Mouse (Mus musculus) CD4-positive, CD25-positive, alpha-beta regulatory T cell, adult 2 months (primary cell): ENCODE measurements around the gene H6pd.
A peak's percentile ranks its signal among the peaks of the same experiment; 100 is the strongest.
"Not testable (repeated sequence)": the region's sequence is repeated elsewhere in the genome, so short reads cannot be mapped to it uniquely, and the experiment has no call there.

ENCODE experiments used
- DNase-seq: peaks from one replicate; pipeline ENCODE4 v3.0.0-alpha.2; 2012; ENCODE audit warnings: low read depth, low spot score

The H6pd gene

DNA sequence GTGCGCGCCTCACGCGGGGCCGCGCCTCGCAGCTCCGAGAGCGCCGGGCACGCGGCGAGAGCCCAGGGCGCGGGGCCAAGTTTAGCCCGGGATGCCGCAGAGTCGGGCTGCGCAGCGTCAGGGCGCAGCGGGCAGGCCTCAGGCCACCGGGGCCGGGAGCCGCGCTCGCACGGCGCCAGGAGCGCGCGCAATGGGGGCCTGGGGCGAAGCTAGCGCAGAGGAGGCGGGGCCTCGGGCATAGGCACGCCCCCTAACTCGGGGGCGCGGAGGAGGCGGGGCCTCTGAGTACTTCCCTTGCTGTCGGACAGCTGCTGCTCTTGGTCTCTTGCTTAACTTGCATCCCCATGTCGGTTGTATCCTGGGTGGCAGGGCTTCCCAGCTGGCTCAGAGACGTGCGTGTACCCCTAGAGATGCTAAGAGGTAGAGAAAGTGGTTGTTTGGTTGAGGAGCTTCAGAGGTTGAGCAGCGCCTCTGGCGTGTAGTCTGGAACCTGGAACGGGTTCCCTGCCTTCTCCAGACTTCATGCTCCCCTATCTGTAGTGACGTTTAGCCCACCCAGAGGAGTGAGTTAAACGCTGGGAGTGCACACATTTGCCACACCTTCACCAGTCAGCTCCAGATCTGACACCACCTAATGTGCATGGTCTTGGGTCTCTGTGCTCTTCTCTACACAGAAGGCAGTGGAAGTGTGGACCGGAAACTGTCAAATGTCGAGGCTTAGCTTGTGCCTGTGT is at the start of gene H6pd:
TSS of gene H6pd (minus strand) at position 171 of the 734 bp plus-strand sequence.
- DNase-seq: peak; percentile 94

DNA sequence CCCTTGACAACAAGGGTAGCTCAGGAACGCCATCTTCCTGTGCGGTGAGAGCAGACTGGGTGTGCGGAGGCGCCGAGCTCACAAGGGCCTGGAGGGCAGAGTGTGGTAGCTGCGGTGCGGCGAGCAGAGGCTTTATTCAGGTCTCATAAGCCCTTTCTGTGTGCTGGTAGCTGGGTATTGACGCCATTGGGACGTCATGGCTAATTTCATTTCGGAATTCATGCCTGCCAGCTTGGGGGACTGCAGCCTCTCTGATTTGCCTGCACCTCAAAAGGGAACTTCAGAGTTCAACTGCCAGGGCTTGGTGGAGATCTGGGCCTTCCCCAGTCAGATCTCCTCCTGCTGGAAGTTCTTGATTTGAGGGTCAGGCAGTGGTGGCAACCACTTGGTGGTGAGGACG is 48.9 kb upstream of the H6pd start:
- no peak for DNase-seq

DNA sequence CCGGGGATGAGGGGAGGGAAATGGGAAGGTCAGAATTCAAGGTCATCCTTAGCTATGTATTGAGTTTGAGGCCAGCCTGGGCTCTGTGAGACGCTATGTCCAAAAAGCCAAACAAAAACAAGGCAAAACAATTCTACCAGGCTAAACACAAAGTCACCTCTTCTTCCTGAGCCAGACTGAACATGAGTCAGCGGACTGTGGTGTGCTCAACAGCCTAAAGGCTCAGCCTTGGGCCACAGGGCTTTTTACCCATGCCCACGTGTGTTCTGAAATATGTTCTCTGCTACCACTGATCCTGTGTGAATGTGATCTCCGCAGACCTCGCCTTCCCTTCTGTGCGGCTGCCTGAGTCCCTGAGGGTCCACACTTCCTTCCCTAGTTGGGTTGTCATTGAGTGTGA is 47.3 kb upstream of the H6pd start:
- no peak for DNase-seq

DNA sequence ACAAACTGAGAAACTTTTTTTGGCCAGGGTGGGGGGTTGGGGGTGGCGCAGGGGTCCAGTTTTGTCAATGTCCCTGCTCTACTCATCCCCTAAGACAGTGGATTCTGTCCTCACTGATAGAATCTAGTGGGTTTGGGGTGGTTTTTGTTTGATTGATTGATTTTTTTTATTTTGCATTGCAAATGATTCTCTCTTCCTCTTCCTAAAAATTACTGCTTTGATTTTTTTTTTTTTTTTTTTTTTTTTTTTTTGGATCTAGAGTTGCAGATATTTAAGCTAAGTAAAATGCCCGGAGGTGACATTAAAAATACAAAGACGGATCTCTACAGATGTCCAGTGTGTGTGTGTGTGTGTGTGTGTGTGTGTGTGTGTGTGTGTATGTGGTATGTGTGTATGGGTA is 43.6 kb upstream of the H6pd start:
- DNase-seq: no peak

DNA sequence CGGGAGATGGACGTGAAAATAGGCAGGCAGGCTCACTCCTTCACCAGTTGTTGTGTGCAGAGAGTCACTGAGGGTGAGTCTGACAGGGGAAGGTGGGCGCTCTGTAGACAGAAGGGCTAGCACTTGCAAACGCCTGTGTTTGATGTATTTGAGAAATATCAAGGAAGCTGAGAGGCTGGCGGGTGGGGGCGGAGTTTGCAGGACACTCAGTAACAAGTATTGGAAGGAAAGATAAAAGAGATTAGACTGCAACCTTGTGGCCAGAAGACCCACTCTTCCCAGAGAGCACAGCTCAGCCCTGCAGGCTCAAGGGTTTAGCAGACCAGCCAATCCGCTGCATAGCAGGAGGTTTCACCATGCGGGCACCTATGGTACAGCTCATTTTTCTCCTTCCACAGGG is 42.7 kb upstream of the H6pd start:
- no peak for DNase-seq

DNA sequence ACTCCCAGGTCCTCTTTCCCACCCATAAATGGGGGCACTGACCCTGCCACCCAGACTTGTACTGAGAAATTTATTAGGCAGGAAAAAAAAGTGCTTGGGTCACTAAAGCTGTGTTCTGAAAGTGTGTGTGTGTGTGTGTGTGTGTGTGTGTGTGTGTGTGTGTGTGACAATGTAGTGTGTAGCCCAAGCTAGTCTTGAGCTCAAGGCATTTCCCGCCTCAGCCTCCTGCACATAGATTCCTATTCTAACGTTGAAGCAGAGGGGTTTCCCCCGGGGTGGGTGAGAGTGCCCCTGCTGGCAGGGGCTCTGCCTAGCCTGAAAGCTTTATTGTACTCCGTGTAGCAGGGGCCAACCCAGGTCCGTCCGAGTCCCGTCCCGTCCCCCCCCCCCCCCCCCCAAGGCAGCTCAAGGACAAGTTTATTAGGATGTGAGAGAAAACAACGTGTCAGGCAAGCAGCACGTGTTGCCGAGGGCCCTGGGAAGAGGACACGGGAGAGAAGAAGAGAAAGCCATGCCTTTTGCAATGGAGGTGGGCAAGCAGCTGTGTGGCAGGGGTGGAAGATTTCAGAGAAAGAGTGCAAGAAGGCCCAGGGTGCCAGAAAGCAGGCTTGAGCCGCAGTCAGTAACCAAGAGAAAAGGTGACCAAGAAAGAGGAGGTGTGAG is 40.9 kb upstream of the H6pd start:
- no peak for DNase-seq

DNA sequence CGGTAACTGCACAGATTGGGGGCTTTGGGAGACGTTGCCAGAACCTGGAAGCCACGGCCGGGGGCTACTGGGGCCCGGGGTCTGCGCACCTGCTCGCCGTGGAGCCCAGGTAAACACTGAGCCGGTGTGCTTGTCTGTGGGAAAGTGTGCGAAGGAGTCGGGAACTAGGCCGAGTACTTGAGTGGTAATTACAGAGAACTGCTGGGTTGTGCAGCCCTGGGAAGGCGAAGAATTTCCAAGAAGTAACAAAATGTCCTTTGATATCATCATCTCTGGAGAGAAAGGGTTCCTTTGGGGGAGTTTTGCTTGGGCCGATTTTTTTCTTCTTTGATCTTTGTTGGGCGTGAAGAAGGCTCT is 40.3 kb upstream of the H6pd start:
- no peak for DNase-seq

DNA sequence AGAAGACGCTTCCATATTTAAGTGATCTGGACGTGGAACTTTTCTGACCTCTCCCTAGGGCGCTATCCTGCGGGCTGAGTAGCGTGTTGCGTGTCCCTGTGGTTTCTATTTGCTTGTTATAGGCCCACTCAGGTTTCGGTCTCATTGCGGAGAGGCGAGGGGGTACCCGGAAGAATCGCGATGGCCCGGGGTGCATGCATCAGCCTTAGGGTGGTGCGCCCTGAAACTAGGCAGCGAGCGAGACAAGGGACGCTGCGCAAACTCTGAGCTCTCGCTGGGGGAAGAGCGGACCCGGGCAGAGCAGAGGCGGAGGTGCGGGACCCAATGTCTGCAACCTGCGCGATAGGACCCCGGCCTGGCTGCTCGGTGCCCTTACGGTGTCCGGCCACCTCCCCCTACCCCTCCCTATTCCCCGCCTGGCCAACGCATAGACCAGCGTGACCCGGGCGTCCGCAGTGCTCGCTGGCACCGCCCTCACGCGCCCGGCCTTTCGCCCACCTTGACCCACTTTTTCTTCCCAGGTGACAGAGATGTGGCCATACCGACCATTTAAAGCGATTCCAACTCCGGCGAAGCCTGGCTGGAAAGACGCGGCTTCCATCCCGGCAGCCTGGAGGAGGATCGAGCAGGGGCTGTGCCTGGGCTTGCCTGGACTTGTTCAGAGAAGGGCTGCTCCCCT is 39.8 kb upstream of the H6pd start:
- no peak for DNase-seq

DNA sequence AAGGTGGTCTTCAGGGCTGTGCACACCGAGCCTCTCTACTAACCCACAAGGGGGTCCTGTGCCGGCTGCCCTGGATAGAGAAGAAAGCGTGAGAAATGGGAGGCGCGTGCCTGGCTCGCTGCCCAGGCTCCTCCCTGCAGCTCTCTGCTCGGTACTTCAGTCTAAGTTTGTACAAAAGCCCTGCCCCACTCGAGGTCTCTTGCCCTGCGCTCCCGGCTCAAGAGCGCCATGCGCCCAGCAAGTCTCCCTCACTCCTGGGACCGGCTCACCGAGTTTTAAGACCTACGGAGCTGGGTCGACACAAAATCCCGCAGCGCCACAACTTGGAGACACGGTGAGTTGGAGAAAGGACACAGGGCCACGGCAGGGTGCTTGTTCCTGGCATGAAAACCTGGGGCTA is 39.2 kb upstream of the H6pd start:
- DNase-seq: no peak

DNA sequence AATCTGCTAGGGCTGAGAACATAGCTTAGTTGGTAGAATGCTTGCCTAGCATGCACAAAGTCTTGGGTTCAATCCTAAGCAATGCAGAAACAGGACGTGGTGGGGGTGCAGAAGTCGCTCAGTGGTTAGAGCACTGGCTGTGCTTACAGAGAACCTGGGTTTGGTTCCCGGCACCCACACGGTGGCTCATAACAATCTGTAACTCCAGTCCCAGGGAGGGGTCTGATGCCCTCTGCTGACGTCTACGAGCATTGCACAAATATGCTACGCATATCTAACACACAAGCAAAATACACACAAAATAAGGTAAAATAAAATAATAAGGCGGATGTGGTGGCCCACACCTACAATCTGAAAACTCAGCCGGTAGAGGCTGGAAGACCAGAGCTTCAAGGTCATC is 34.8 kb upstream of the H6pd start:
- no peak for DNase-seq

DNA sequence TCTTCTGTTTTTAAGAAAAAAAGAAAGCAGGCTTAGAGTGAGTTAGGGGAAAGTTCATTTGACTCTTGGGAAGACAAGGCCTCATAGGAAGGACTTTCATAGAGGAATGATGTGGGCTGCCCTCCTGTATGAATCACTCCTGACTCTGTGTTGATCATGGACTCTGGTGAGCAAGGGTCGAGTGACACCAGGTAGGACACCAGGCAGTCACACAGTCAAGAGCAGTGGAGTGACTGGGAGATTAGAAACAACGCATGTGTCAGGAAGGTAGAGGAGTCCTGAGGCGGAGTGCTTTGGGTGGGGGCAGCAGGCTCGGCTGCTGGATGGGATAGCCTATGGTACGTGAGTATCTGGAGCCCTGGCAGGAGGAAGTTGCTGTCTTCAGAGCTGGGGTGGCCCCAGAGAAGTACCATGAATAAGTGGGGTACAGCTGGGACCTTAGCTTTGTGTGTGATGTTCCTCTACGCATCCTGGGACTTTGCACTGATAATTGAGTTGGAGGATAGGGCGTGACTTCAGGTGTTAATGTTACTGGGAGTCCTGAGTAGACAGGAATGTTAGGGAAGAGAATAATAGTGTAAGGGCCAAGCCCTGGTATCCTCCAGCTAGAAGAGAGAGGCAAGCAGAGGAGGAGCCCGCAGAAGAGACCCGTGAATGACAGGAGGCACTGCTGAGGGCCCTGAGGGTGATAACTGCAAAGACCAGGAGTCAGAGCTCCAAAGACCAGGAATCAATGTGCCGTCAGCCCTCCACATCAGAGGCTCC is 32.7 kb upstream of the H6pd start:
- no peak for DNase-seq

DNA sequence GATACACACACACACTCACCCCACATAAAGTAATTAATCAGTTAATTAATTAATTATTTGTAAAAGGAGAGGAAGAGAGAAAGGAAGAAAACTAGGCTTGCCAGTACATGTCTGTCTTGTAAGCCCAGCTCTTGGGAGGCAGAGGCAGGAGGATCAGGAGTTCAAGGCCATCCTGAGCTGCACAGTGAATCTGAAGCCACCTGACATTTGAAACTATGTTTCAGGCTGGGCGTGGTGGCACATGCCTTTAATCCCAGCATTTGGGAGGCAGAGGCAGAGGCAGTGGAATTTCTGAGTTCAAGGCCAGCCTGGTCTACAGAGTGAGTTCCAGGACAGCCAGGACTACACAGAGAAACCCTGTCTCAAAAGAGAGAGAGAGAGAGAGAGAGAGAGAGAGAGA is 32.0 kb upstream of the H6pd start:
- DNase-seq: not testable (repeated sequence)

DNA sequence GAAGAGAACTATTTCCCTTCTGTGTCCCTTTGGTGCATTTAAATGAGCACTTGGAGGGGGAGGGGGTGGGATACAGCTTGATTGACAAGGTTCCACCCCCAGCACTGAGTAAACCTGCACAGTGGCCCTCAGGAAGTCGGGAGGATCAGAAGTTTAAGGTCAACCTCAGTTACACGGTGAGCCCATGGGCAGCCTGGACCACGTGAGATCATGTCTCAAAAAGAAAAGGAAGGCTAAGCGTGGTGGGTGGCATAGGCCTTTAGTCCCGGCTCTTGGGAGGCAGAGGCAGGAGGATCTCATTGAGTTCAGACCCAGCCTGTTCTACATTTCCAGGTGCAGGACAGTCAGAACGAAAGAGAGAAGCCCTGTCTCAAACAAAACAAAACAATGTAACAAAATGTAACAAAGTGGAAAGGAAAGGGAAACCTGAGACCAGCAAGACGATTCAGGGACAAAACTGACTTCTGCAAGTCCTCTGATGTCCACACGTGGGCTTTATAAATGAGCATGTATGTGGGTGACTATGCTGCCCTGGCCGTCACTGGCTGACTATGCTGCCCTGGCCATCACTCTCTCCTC is 31.3 kb upstream of the H6pd start:
- DNase-seq: no peak

DNA sequence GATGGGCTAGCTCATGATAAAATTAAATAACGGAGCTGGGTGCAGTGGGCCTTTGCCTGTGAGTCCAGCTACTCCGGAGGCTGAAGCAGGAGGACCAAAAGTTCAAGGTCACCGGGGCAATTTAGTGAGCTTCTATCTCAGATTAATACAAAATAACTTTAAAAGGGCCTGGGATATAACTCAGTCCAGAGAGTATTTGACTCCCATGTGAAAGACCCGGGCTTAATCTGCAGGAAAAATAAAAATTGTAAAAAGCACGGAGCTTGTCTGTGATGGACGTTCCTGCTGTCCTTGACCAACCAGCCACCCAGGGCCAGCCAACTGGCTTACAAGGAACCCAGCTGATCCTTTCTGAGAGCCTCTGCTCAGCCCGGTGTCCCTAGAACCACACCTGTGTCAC is 29.7 kb upstream of the H6pd start:
- DNase-seq: no peak

DNA sequence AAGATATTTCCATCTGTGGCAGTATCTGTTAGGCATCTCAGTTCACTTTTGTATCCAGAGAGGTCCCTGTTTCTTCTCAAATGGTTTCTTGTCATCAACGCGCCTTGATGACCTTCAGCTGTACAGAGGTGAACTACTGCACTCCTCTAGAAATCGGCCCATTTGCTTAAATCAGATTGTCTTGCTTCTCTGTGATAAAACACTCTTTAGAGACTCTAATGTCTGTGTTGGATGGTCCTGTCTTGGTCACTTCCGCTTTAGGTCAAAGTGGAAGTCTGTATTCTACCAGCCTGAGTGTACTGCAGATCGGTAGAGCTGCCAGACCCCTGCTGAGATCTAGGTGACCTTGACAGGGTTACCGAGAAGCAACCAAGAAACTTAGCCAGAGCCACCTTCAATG is 27.3 kb upstream of the H6pd start:
- no peak for DNase-seq

DNA sequence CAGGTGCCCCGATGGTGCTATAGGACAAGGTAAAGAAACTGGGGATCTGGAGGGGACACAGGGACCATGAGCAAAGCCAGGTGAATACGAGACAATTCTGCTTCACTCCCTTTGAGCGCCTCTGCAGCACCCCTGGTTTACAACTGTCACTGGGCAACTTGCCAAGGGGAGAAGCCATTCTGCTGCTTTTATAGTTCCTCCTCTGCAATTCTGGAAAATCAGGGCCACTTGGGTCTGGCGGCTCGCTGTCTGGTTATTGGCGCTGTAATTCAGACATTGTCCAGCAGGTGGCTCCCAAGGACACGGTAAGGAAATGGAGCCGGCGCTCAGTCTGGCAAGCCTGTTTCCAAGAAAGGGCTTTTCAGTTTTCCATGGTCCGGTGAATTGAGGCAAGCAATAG is 26.5 kb upstream of the H6pd start:
- DNase-seq: peak; percentile 89

DNA sequence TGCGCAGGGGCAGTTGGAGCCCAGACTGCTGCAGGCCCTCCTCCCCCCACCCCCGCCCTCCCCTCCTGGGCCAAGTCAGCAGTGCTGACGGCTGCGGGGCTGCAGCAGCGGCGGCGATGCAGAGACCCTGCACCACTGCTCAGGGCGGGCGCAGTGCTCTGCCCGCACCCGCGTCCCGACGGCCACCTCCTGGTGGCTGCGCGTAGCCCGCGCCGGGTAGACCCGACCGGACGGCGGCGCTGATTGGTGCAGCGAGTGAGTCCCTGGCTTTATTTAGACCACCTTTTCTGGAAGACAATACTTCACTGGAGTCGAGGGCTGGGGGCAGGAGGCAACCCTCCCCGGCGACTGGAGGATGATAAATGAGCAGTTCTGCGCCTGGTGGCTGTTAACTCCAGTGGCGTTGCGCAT is 24.4 kb upstream of the H6pd start:
- no peak for DNase-seq

DNA sequence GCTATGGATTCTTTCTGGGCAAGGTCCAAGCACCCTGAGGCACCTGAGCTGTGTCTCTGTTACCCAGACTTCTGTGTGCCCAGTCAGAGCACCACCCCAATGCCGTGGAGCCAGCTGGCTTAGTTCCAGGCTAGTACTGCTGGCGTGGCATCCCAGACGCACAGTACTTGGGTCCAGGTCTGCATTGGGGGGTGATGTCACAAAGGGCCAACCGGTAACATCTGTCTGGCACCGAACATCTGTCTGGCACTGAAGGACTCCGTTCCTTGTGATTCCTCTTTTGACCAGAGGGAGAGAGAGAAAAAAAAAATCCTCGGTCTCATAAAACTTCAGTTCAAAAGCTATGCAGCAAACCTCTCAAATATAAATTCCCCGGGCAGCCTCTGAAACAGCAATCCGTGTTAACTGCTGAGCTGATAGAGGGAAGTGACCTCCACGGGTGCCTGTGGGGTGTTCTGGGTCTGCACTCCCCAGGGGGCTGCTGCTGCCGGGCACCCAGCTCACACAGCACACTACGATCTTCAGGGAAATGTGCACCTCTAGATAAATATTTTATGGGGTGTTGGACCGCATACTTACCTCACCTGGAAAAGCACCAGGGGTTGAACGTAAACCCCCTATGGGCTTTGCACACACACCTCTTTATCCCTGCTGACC is 22.5 kb upstream of the H6pd start:
- no peak for DNase-seq

DNA sequence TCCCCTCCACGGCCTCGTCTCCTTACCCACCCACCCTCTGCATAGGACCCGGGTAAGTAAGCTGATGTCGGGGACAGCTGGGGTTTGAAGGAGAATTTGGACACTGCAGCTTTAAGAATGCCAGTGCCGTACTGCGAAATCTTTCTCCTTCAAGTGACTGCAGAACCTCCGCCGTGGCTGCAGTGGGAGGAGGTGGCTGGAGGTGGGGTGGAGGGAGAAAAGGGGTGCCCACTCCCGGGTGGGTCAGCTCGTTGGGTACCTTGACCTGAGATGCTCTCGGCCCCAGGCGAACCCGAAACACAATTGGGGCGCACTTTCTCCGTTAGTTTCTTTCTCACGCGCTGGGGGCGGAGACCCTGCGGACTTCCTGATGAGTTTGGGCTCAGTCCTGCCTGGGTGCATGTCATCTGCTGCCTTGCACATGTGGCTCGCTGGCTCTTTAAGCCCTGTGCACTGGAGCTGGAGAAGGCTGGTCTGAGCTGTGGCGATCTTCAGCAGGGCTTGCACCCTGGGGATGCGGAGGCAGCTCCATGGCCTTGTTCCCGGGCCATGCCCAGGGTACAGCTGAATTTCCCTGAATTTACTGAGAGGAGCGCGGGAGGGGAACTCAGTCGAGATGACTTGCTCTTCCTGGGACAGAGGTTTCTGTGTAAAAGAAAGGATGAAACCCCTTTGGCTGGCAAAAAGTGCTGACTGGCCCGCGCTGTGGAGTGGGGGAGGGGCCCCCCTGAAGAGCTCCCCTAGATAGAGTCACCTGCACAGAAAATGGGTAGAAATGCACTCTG is 21.8 kb upstream of the H6pd start:
- peak; percentile 51 for DNase-seq

DNA sequence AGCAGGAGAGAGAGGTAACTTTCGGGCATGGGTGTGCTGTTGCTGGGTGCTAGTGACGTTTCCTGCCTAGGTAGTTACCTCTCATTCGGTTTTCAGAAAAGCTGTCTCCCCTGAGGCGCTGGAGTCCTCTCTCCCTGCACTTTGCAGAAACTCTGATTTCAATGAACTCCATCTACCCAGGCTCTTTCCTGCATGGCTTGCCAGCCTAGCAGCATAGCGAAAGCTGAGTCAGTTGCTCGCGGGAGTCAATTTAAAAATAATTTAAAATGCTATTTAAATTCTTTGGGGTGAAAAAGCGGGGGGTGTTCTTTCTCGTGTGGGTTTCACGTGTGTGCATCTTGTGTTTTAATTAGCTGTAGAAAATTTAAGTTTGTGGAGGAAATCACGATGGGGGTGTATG is 21.1 kb upstream of the H6pd start:
- peak; percentile 41 for DNase-seq

DNA sequence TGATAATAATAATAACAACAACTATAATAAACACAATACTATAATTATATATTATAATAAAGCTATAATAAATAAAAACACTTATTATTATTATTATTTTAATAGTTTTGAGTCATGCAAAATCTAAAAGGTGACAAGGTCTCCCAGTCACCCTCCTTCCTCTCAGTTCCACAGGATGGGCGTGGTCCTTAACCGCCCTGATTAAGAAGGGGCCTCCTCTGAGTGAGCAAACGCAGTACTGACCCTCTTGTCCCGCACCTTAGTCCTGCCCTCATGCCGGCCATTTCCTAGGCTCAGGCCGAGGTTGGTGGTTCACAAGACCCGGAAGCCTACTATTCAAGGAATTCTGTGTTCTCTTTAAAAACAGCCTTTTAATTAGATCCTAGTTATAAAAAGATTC is 14.7 kb upstream of the H6pd start:
- DNase-seq: no peak
